Mouse (Mus musculus) hindbrain, postnatal 0 days (tissue): Measurements from ENCODE around the gene Gpatch11. TPM values are rescaled to one million over a fixed set of nuclear protein-coding genes. Genes with fewer than 3 reads are reported as not detected.
A peak's percentile ranks its signal among the peaks of the same experiment; 100 is the strongest.

Experiments
- ATAC-seq: fragments of 200-750 bp; cut with Nextera tagmentation; 2 replicates; pipeline ENCODE4 v1.8.0; 2017; ENCODE audit warnings: mild to moderate bottlenecking, moderate TSS enrichment, moderate library complexity
- DNase-seq: peaks from one replicate; pipeline ENCODE4 v3.0.0-alpha.2; 2015; ENCODE audit warnings: low spot score
- H3K27ac ChIP-seq: fragments of 300-500 bp; sonication (generic); 2 replicates; pipeline ENCODE4 v1.5.1; 2014; ENCODE audit warnings: mild to moderate bottlenecking
- H3K27me3 ChIP-seq: fragments of 300-500 bp; sonication (generic); 2 replicates; pipeline ENCODE4 v1.6.1; 2014; ENCODE audit warnings: low read length, mixed read lengths; ENCODE audit not compliant: insufficient read depth
- H3K36me3 ChIP-seq: fragments of 300-500 bp; sonication (generic); 2 replicates; pipeline ENCODE4 v1.6.1; 2014; ENCODE audit warnings: low read length, mixed read lengths; ENCODE audit not compliant: insufficient read depth
- H3K4me1 ChIP-seq: fragments of 300-500 bp; sonication (generic); 2 replicates; pipeline ENCODE4 v1.6.1; 2014; ENCODE audit warnings: antibody characterized with exemption, low read length, mixed read lengths; ENCODE audit not compliant: insufficient read depth
- H3K4me2 ChIP-seq: fragments of 300-500 bp; sonication (generic); 2 replicates; pipeline ENCODE4 v1.6.1; 2014; ENCODE audit warnings: low read depth, mild to moderate bottlenecking, low read length, moderate library complexity, mixed read lengths
- H3K4me3 ChIP-seq: fragments of 300-500 bp; sonication (generic); 2 replicates; pipeline ENCODE4 v1.5.1; 2014; ENCODE audit warnings: low read length
- H3K9ac ChIP-seq: fragments of 300-500 bp; sonication (generic); replicated peaks from 2 replicates; pipeline ENCODE4 v1.6.1; 2014; ENCODE audit warnings: mild to moderate bottlenecking, low read length, moderate library complexity, mixed read lengths
- H3K9me3 ChIP-seq: fragments of 300-500 bp; sonication (generic); 2 replicates; pipeline ENCODE4 v1.6.1; 2016; ENCODE audit warnings: low read length, mixed read lengths
- CTCF ChIP-seq: IDR thresholded peaks from 2 replicates; pipeline ENCODE4 v1.5.1; 2016; ENCODE audit warnings: antibody characterized with exemption, control low read depth, low read depth
- WGBS: fragments of 180-500 bp; shearing (Covaris S2); extraction: QIAGEN DNeasy Blood & Tissue Kit; methylation state at CpG from one replicate; pipeline ENCODE4 v1.1.7; 2014; 5-methylcytosine and 5-hydroxymethylcytosine counted together
- polyA plus RNA-seq: library from polyadenylated mRNA; unstranded; fragments of >200 nt; fragmentation: Nextera tagmentation; extraction: Ambion mirVana; gene quantifications from 2 replicates; pipeline ENCODE4 v1.2.1, GENCODE M21; 2015
- total RNA-seq: library from RNA; depleted of rRNA; stranded (reverse); fragments of >200 nt; gene quantifications from 2 replicates; pipeline ENCODE4 v1.2.3, GENCODE M21; 2014

Gene Gpatch11
- total and polyA plus RNA-seq, 2 experiments from 2014 or later, result 8.9 to 50.2 TPM

- Histone ChIP-seq H3K4me3 (no peak overlapping the region), H3K9ac (no peak overlapping the region), H3K27me3 (no peaks in the 10 kb centered on the region), H3K36me3 (no peaks in the 10 kb centered on the region), H3K4me1 (no peaks in the 10 kb centered on the region), H3K27ac (no peak overlapping the region), H3K4me2 (no peak overlapping the region), H3K9me3 (no peaks in the 10 kb centered on the region)
- WGBS, result 87% methylated on average over 6 of the region's 6 CpGs
- ATAC-seq (no peak), DNase-seq (no peak)
- TF ChIP-seq CTCF, result no peak
Measured at GRCm38 (mm10) chr17:78873886-78874285, 38.5 kb downstream of the Gpatch11 start.

DNA sequence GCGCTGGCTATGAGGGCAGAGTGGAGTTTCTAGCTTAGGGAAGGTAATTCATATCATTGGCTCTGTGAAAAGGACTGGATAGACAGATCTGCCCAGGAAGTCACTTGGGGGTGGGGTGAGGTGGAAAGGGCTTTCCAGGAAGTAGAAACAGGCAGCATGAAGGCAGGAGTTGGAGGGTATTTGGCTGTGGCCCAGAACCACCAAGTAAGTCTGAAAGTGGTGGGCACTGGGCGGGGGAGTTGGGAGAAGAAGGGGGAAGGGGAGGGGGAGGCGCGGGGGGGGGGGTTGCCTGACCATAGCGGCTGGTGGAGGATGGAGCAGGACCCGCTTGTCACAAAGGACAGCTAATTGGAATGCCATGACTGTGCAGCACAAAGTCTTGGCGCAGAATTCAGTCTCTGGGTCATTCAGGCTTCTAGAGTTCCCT, 46.5 kb downstream of the Gpatch11 start:
- Histone ChIP-seq H3K4me2 (peak overlapping the region; percentile 70), H3K4me1 (no peaks in the 10 kb centered on the region), H3K4me3 (peak overlapping the region; percentile 48), H3K9me3 (no peaks in the 10 kb centered on the region), H3K27ac (peak overlapping the region; percentile 79), H3K27me3 (no peaks in the 10 kb centered on the region), H3K9ac (peak overlapping the region; percentile 58), H3K36me3 (no peaks in the 10 kb centered on the region)
- ATAC-seq, result peak; percentile 89
- TF ChIP-seq CTCF, result no peak
- peak; percentile 35 for DNase-seq
- WGBS, result 15% methylated on average over 4 of the region's 7 CpGs

- peak within 1 kb of the TSS; percentile 79 for H3K27ac ChIP-seq
- peak within 1 kb of the TSS; percentile 70 for H3K4me2 ChIP-seq
- no peaks in the 10 kb centered on the region for H3K9me3 ChIP-seq
- 3% methylated on average over 28 of the region's 28 CpGs for whole genome bisulfite sequencing
- H3K4me3 ChIP-seq, result peak within 1 kb of the TSS; percentile 48
- H3K27me3 ChIP-seq, result no peaks in the 10 kb centered on the region
- H3K9ac ChIP-seq, result peak within 1 kb of the TSS; percentile 58
- no peaks in the 10 kb centered on the region for H3K36me3 ChIP-seq
- no peaks in the 10 kb centered on the region for H3K4me1 ChIP-seq
- ATAC-seq (peak; percentile 96), DNase-seq (peak; percentile 78)
- no peak for TF ChIP-seq CTCF
Measured at GRCm38 (mm10) chr17:78882401-78883112, 47.2 kb downstream of the Gpatch11 start, which contains the start of gene Eif2ak2. Gene Eif2ak2 (minus strand): TSS chr17:78882573.

DNA sequence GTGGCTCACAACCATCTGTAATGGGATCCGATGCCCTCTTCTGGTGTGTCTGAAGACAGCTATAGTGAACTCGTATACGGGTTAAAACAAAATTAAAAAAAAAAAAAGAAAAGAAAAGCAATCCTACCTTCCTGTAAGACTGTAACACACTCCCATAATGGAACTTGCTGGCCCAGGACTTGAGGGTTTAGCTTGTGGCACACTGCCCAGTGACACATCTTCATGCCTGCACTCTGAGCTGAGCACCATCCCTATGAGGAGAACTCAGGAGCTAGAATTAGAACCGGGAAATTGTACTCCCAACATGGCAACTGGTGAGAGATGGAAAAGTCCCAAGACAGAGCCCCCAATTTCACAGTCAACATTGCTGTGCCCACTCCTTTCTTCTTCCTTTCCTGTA, 47.9 kb downstream of the Gpatch11 start:
- H3K4me3 ChIP-seq, result no peak overlapping the region
- no peaks in the 10 kb centered on the region for H3K36me3 ChIP-seq
- no peak overlapping the region for H3K27ac ChIP-seq
- TF ChIP-seq CTCF, result no peak
- ATAC-seq, result no peak
- no peak for DNase-seq
- H3K9ac ChIP-seq, result no peak overlapping the region
- H3K4me1 ChIP-seq, result no peaks in the 10 kb centered on the region
- WGBS, result 82% methylated on average over 4 of the region's 4 CpGs
- no peaks in the 10 kb centered on the region for H3K27me3 ChIP-seq
- no peak overlapping the region for H3K4me2 ChIP-seq
- no peaks in the 10 kb centered on the region for H3K9me3 ChIP-seq

- no peak for TF ChIP-seq CTCF
- Histone ChIP-seq H3K36me3 (no peaks in the 10 kb centered on the region), H3K4me3 (no peak overlapping the region), H3K4me1 (no peaks in the 10 kb centered on the region), H3K9ac (no peak overlapping the region), H3K4me2 (no peak overlapping the region), H3K9me3 (no peaks in the 10 kb centered on the region), H3K27me3 (no peaks in the 10 kb centered on the region), H3K27ac (no peak overlapping the region)
- no peak for DNase-seq
- 87% methylated on average over 5 of the region's 5 CpGs for WGBS
- ATAC-seq, result no peak
Measured at GRCm38 (mm10) chr17:78885286-78886065, 50.1 kb downstream of the Gpatch11 start.

DNA sequence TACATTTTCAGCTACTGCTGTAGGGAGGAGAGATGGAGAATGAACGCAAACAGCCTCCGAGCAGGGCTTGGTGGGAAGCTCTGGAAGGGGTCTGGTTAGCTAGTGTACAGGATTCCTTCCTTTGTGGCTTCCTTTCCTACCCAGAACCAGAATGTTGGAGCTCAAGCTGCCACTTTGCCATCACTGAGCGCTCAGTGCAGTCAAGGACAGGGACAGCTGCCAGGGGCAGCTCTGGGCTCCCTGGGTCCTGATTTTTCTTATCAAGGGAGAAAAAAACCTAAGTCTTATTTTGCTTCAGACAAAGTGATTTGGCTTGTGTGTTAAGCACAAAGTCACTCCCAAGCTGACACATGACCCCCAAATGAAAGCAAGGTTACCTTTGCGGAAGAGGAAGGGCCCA, 53.2 kb downstream of the Gpatch11 start:
- no peak for TF ChIP-seq CTCF
- ATAC-seq, result no peak
- 75% methylated on average over 4 of the region's 4 CpGs for WGBS

More for the DNA sequence above, 53.2 kb downstream of the Gpatch11 start:
- Histone ChIP-seq H3K9me3 (no peaks in the 10 kb centered on the region), H3K27me3 (no peaks in the 10 kb centered on the region), H3K4me3 (no peak overlapping the region), H3K27ac (no peak overlapping the region; the same call in 1 of the 2 replicates), H3K4me1 (no peaks in the 10 kb centered on the region), H3K4me2 (0 out of 2 replicates have a peak overlapping the region, but pooled peaks have one; percentile 3), H3K36me3 (no peaks in the 10 kb centered on the region), H3K9ac (no peak overlapping the region)
- no peak for DNase-seq
